Mouse (Mus musculus): ENCODE data around the gene Bcl11a. TPM values are rescaled to one million over a fixed set of nuclear protein-coding genes. Genes with fewer than 3 reads are reported as not detected.

The Bcl11a gene
- polyA plus RNA-seq, 1 experiment from 2014 or later = 107 TPM

- no peaks in the 10 kb centered on the region for H3K36me3 ChIP-seq (ENCODE audit: control insufficient read depth, insufficient read depth, low read length)
- WGBS = under 1% methylated on average over 27 of the region's 38 CpGs
These were observed 955 bp downstream of the Bcl11a start for GRCm38 (mm10) chr11:24078706-24079316.

GRCm38 (mm10) chr11:24079392-24080391 lies 1.8 kb downstream of the Bcl11a start:
- H3K9me3 ChIP-seq (replicated peaks; ENCODE audit: control insufficient read depth, low read length, poor library complexity, severe bottlenecking) = no peaks in the 10 kb centered on the region
- no peak for ATAC-seq
- peak overlapping the region; percentile 87 for H3K9ac ChIP-seq (ENCODE audit: low read depth, low read length)
- H3K4me1 ChIP-seq (ENCODE audit: control insufficient read depth, insufficient read depth, low read length) = peaks cover 15% of the 10 kb centered on the region
- peak overlapping the region; percentile 60 for H3K4me3 ChIP-seq (ENCODE audit: low read depth, low read length)
- no peaks in the 10 kb centered on the region for H3K27me3 ChIP-seq (ENCODE audit: control insufficient read depth, insufficient read depth, low read depth, low read length)
- WGBS = under 1% methylated on average over 43 of the region's 43 CpGs
- peak overlapping the region; percentile 99 for H3K4me2 ChIP-seq (ENCODE audit: low read length)
- H3K27ac ChIP-seq (ENCODE audit: low read length) = peak overlapping the region; percentile 97
- H3K36me3 ChIP-seq (ENCODE audit: control insufficient read depth, insufficient read depth, low read length) = no peaks in the 10 kb centered on the region

More at GRCm38 (mm10) chr11:24078706-24079316, 955 bp downstream of the Bcl11a start:
- Histone ChIP-seq H3K9ac (ENCODE audit: low read depth, low read length) (peak overlapping the region; percentile 87), H3K9me3 (replicated peaks; ENCODE audit: control insufficient read depth, low read length, poor library complexity, severe bottlenecking) (no peaks in the 10 kb centered on the region), H3K4me3 (ENCODE audit: low read depth, low read length) (peak overlapping the region; percentile 60), H3K27me3 (ENCODE audit: control insufficient read depth, insufficient read depth, low read depth, low read length) (no peaks in the 10 kb centered on the region), H3K4me1 (ENCODE audit: control insufficient read depth, insufficient read depth, low read length) (peaks cover 20% of the 10 kb centered on the region), H3K27ac (ENCODE audit: low read length) (peak overlapping the region; percentile 97), H3K4me2 (ENCODE audit: low read length) (peak overlapping the region; percentile 99)
- ATAC-seq = no peak

- no peaks in the 10 kb centered on the region for H3K9me3 ChIP-seq (replicated peaks; ENCODE audit: control insufficient read depth, low read length, poor library complexity, severe bottlenecking)
- 2% methylated on average over 30 of the region's 30 CpGs for WGBS
- H3K9ac ChIP-seq (ENCODE audit: low read depth, low read length) = peak overlapping the region; percentile 87
- H3K4me1 ChIP-seq (ENCODE audit: control insufficient read depth, insufficient read depth, low read length) = peaks cover 20% of the 10 kb centered on the region
- H3K27ac ChIP-seq (ENCODE audit: low read length) = peak overlapping the region; percentile 97
- peak overlapping the region; percentile 60 for H3K4me3 ChIP-seq (ENCODE audit: low read depth, low read length)
- no peaks in the 10 kb centered on the region for H3K36me3 ChIP-seq (ENCODE audit: control insufficient read depth, insufficient read depth, low read length)
- H3K27me3 ChIP-seq (ENCODE audit: control insufficient read depth, insufficient read depth, low read depth, low read length) = no peaks in the 10 kb centered on the region
- H3K4me2 ChIP-seq (ENCODE audit: low read length) = peak overlapping the region; percentile 99
- peak; percentile 43 for ATAC-seq
These were observed 2.7 kb downstream of the Bcl11a start for GRCm38 (mm10) chr11:24080541-24080940.

GRCm38 (mm10) chr11:24081016-24081686 lies 3.3 kb downstream of the Bcl11a start:
- Histone ChIP-seq H3K4me1 (ENCODE audit: control insufficient read depth, insufficient read depth, low read length) (peaks cover 25% of the 10 kb centered on the region), H3K36me3 (ENCODE audit: control insufficient read depth, insufficient read depth, low read length) (peaks cover 4% of the 10 kb centered on the region; the same call in 1 of the 2 replicates), H3K27me3 (ENCODE audit: control insufficient read depth, insufficient read depth, low read depth, low read length) (no peaks in the 10 kb centered on the region), H3K9ac (ENCODE audit: low read depth, low read length) (peak overlapping the region; percentile 87), H3K4me2 (ENCODE audit: low read length) (peak overlapping the region; percentile 99), H3K9me3 (replicated peaks; ENCODE audit: control insufficient read depth, low read length, poor library complexity, severe bottlenecking) (no peaks in the 10 kb centered on the region), H3K27ac (ENCODE audit: low read length) (peak overlapping the region; percentile 97), H3K4me3 (ENCODE audit: low read depth, low read length) (peak overlapping the region; percentile 60)
- under 1% methylated on average over 35 of the region's 35 CpGs for WGBS
- ATAC-seq = peak; percentile 69

- Histone ChIP-seq H3K9ac (ENCODE audit: low read depth, low read length) (peak overlapping the region; percentile 87), H3K4me1 (ENCODE audit: control insufficient read depth, insufficient read depth, low read length) (peaks cover 30% of the 10 kb centered on the region), H3K27me3 (ENCODE audit: control insufficient read depth, insufficient read depth, low read depth, low read length) (no peaks in the 10 kb centered on the region), H3K4me3 (ENCODE audit: low read depth, low read length) (peak overlapping the region; percentile 60), H3K4me2 (ENCODE audit: low read length) (peak overlapping the region; percentile 99), H3K27ac (ENCODE audit: low read length) (peak overlapping the region; percentile 97), H3K9me3 (replicated peaks; ENCODE audit: control insufficient read depth, low read length, poor library complexity, severe bottlenecking) (no peaks in the 10 kb centered on the region), H3K36me3 (ENCODE audit: control insufficient read depth, insufficient read depth, low read length) (peaks cover 4% of the 10 kb centered on the region; the same call in 1 of the 2 replicates)
- under 1% methylated on average over 43 of the region's 43 CpGs for WGBS
- peak; percentile 23 for ATAC-seq
These were observed 4.0 kb downstream of the Bcl11a start for GRCm38 (mm10) chr11:24081687-24082384.

GRCm38 (mm10) chr11:24082385-24083075 lies 4.7 kb downstream of the Bcl11a start:
- WGBS = 10% methylated on average over 11 of the region's 11 CpGs

GRCm38 (mm10) chr11:24083076-24083405 lies 5.2 kb downstream of the Bcl11a start:
- H3K4me3 ChIP-seq (ENCODE audit: low read depth, low read length) = peak overlapping the region; percentile 29
- peak overlapping the region; percentile 70 for H3K9ac ChIP-seq (ENCODE audit: low read depth, low read length)
- H3K27me3 ChIP-seq (ENCODE audit: control insufficient read depth, insufficient read depth, low read depth, low read length) = no peaks in the 10 kb centered on the region
- H3K9me3 ChIP-seq (replicated peaks; ENCODE audit: control insufficient read depth, low read length, poor library complexity, severe bottlenecking) = no peaks in the 10 kb centered on the region
- ATAC-seq = no peak
- peaks cover 4% of the 10 kb centered on the region; the same call in 1 of the 2 replicates for H3K36me3 ChIP-seq (ENCODE audit: control insufficient read depth, insufficient read depth, low read length)
- peaks cover 35% of the 10 kb centered on the region for H3K4me1 ChIP-seq (ENCODE audit: control insufficient read depth, insufficient read depth, low read length)
- WGBS = 30% methylated on average over 1 of the region's 1 CpGs
- H3K4me2 ChIP-seq (ENCODE audit: low read length) = peak overlapping the region; percentile 99
- peak overlapping the region; percentile 77 for H3K27ac ChIP-seq (ENCODE audit: low read length)

More at GRCm38 (mm10) chr11:24082385-24083075, 4.7 kb downstream of the Bcl11a start:
- Histone ChIP-seq H3K4me1 (ENCODE audit: control insufficient read depth, insufficient read depth, low read length) (peaks cover 33% of the 10 kb centered on the region), H3K27me3 (ENCODE audit: control insufficient read depth, insufficient read depth, low read depth, low read length) (no peaks in the 10 kb centered on the region), H3K4me2 (ENCODE audit: low read length) (peak overlapping the region; percentile 99), H3K9ac (ENCODE audit: low read depth, low read length) (peak overlapping the region; percentile 87), H3K36me3 (ENCODE audit: control insufficient read depth, insufficient read depth, low read length) (peaks cover 4% of the 10 kb centered on the region; the same call in 1 of the 2 replicates), H3K9me3 (replicated peaks; ENCODE audit: control insufficient read depth, low read length, poor library complexity, severe bottlenecking) (no peaks in the 10 kb centered on the region), H3K4me3 (ENCODE audit: low read depth, low read length) (peak overlapping the region; percentile 60), H3K27ac (ENCODE audit: low read length) (peak overlapping the region; percentile 97)
- no peak for ATAC-seq

- Histone ChIP-seq H3K4me1 (ENCODE audit: control insufficient read depth, insufficient read depth, low read length) (peaks cover 39% of the 10 kb centered on the region), H3K36me3 (ENCODE audit: control insufficient read depth, insufficient read depth, low read length) (peaks cover 4% of the 10 kb centered on the region; the same call in 1 of the 2 replicates), H3K27me3 (ENCODE audit: control insufficient read depth, insufficient read depth, low read depth, low read length) (no peaks in the 10 kb centered on the region), H3K4me2 (ENCODE audit: low read length) (peak overlapping the region; percentile 99), H3K27ac (ENCODE audit: low read length) (peak overlapping the region; percentile 77), H3K9me3 (replicated peaks; ENCODE audit: control insufficient read depth, low read length, poor library complexity, severe bottlenecking) (no peaks in the 10 kb centered on the region), H3K4me3 (ENCODE audit: low read depth, low read length) (peak overlapping the region; percentile 29), H3K9ac (ENCODE audit: low read depth, low read length) (peak overlapping the region; percentile 70)
- ATAC-seq = no peak
- WGBS = 37% methylated on average over 7 of the region's 7 CpGs
These were observed 5.6 kb downstream of the Bcl11a start for GRCm38 (mm10) chr11:24083423-24083822.

Measured in midbrain, embryonic 16.5 days (tissue).